Mouse (Mus musculus) c-Kit-negative CD71-positive TER-119-positive erythroid progenitor cells, embryonic 14.5 days (primary cell): ENCODE results near the gene Zcchc7.
A peak's percentile ranks its signal among the peaks of the same experiment; 100 is the strongest.

Source experiments
- DNase-seq: peaks from one replicate; pipeline ENCODE4 v3.0.0-alpha.2; 2013; ENCODE audit warnings: low read depth, low spot score

Zcchc7 gene

GRCm38 (mm10) chr4:44755553-44756133 is at the start of gene Zcchc7:
Gene Zcchc7 (plus strand): TSS chr4:44755877.
- DNase-seq = no peak

- DNase-seq = no peak
Observed at GRCm38 (mm10) chr4:44705967-44706366, 49.7 kb upstream of the Zcchc7 start.

GRCm38 (mm10) chr4:44706865-44707264 is 48.8 kb upstream of the Zcchc7 start:
- DNase-seq = no peak

- DNase-seq = no peak
Observed at GRCm38 (mm10) chr4:44708311-44708710, 47.4 kb upstream of the Zcchc7 start.

- no peak for DNase-seq
Observed at GRCm38 (mm10) chr4:44709091-44709695, 46.5 kb upstream of the Zcchc7 start.

- DNase-seq = no peak
Observed at GRCm38 (mm10) chr4:44709740-44710700, 45.7 kb upstream of the Zcchc7 start, which contains the start of gene Pax5. Gene Pax5 (minus strand): TSS chr4:44710487.

GRCm38 (mm10) chr4:44710701-44711097 is 45.0 kb upstream of the Zcchc7 start:
- DNase-seq = no peak

- no peak for DNase-seq
Observed at GRCm38 (mm10) chr4:44711136-44711900, 44.4 kb upstream of the Zcchc7 start.

- no peak for DNase-seq
Observed at GRCm38 (mm10) chr4:44712051-44712700, 43.5 kb upstream of the Zcchc7 start.

GRCm38 (mm10) chr4:44712786-44713553 is 42.7 kb upstream of the Zcchc7 start:
- no peak for DNase-seq

- no peak for DNase-seq
Observed at GRCm38 (mm10) chr4:44713554-44714051, 42.1 kb upstream of the Zcchc7 start.

- DNase-seq = no peak
Observed at GRCm38 (mm10) chr4:44714111-44714621, 41.5 kb upstream of the Zcchc7 start.

- DNase-seq = no peak
Observed at GRCm38 (mm10) chr4:44715621-44716160, 40.0 kb upstream of the Zcchc7 start.

GRCm38 (mm10) chr4:44716391-44716790 is 39.3 kb upstream of the Zcchc7 start:
- no peak for DNase-seq

- DNase-seq = no peak
Observed at GRCm38 (mm10) chr4:44717676-44718075, 38.0 kb upstream of the Zcchc7 start.

GRCm38 (mm10) chr4:44720046-44720445 is 35.6 kb upstream of the Zcchc7 start:
- DNase-seq = no peak

GRCm38 (mm10) chr4:44721237-44721636 is 34.4 kb upstream of the Zcchc7 start:
- no peak for DNase-seq

- DNase-seq = no peak
Observed at GRCm38 (mm10) chr4:44740471-44740870, 15.2 kb upstream of the Zcchc7 start.

GRCm38 (mm10) chr4:44756134-44756951 is 666 bp downstream of the Zcchc7 start:
- DNase-seq = peak; percentile 83
